Mouse (Mus musculus) heart, postnatal 14 days (tissue): ENCODE results near the gene Il16. TPM values are rescaled to one million over a fixed set of nuclear protein-coding genes. Genes with fewer than 3 reads are reported as not detected.

Experiments
- DNase-seq, 2 experiments: peaks; one replicate each; pipeline ENCODE4 v3.0.0; 2021 to 2022
- intact Hi-C: fragments of 180-260 bp; cut with DNase I; formaldehyde crosslinking; loops from one replicate; pipeline ENCODE4 v1.15.1; 2025
- total RNA-seq, 2 experiments: library from RNA; stranded (reverse); gene quantifications; 2 replicates each; pipeline ENCODE4 v1.2.3; 2021

Il16 gene
- total RNA-seq, 2 experiments from 2014 or later = 8.0 to 10.6 TPM

DNA sequence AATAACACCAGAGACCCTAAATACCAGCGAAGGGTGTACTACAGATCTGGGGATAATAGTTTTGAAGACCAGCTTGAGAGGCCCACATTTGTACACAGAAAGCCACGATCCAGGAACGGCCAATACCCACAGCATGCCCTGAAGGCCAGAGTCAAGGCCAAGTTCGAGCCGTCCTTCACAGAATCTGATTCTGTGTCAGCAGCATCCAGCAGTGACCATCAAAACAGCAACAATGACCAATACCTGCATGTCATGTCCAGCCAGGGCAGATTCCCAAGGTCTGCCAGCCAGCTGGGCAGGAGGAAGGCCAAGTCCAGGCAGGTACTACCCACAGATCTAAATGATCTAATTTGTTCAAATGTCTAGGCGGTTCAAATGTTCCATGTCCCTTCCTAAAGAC is 122.9 kb downstream of the Il16 start:
- DNase-seq = no peak
- intact Hi-C loops = no loop called here

- intact Hi-C loops = no loop called here
- DNase-seq = no peak
Measured at GRCm38 (mm10) chr7:83618709-83619108, 126.8 kb downstream of the Il16 start.

GRCm38 (mm10) chr7:83616268-83616667 is 129.3 kb downstream of the Il16 start:
- DNase-seq = no peak
- intact Hi-C loops = no loop called here

DNA sequence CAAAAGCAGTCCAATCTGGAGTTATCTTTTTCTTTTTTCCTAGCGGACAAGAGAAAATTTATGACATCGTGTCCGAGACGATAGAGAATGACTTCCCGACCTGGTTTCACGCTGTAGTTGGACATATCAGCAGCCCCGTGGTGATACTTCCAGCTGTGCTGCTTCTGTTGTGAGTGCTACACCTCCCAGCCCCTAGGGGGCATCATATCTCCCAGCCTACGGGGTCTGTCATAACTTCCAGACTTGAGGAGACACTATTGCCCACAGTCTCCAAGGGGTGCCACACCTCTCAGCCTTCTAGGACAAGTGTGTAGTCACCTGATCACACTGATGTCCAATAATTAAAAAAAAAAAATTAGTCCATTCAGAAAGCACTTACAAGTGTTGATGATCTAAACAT is 129.7 kb downstream of the Il16 start:
- intact Hi-C loops = no loop called here
- DNase-seq = no peak

- no peak for DNase-seq
- intact Hi-C loops = no loop called here
Measured at GRCm38 (mm10) chr7:83615272-83615671, 130.3 kb downstream of the Il16 start.

GRCm38 (mm10) chr7:83611886-83612285 is 133.6 kb downstream of the Il16 start:
- DNase-seq = no peak
- intact Hi-C loops = no loop called here

GRCm38 (mm10) chr7:83609891-83610290 is 135.6 kb downstream of the Il16 start:
- DNase-seq = no peak
- intact Hi-C loops = no loop called here

DNA sequence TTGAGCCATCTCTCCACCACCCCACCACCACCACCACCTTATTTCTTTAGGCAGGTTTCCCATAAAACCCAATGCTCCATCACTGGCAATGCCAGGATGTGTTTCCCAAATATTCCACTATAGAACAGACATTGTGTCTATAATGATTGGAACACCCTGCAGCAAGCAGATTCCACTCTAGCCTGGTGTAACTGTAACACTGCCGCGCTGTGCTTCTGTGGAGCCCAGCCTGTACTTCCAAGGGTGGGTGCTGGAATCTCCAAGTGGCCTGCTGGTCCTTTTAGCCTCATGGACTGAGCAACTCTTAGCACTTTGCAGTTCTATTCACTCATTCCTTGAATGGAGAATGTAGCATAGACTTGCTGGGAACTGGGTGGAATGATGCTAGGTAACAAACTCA is 138.7 kb downstream of the Il16 start:
- no peak for DNase-seq
- intact Hi-C loops = no loop called here

- intact Hi-C loops = no loop called here
- DNase-seq = no peak
Measured at GRCm38 (mm10) chr7:83604180-83604944, 141.2 kb downstream of the Il16 start.

DNA sequence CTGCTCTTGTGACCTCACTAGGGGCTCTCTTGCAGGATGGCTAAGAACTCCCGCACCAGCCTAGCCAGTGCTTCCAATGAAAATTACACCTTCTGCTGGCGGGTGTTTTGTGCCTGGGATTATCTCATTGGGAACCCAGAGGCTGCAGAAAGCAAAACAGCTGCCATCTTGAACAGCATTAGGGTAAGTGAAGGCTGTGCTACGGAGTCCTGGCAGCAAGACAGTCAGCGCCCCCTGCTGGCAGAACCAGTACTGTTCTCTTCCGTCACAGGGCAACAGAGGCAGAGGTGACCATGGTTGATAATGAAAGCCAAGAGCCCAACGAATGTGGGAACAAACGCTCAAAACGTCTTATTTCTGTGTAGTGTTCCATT is 145.6 kb downstream of the Il16 start:
- intact Hi-C loops = loop anchor here (1.0 kb wide), 1 partner anchor 32 kb away; no protein-coding TSS in a partner anchor
- peak; percentile 69 to 70 for DNase-seq

DNA sequence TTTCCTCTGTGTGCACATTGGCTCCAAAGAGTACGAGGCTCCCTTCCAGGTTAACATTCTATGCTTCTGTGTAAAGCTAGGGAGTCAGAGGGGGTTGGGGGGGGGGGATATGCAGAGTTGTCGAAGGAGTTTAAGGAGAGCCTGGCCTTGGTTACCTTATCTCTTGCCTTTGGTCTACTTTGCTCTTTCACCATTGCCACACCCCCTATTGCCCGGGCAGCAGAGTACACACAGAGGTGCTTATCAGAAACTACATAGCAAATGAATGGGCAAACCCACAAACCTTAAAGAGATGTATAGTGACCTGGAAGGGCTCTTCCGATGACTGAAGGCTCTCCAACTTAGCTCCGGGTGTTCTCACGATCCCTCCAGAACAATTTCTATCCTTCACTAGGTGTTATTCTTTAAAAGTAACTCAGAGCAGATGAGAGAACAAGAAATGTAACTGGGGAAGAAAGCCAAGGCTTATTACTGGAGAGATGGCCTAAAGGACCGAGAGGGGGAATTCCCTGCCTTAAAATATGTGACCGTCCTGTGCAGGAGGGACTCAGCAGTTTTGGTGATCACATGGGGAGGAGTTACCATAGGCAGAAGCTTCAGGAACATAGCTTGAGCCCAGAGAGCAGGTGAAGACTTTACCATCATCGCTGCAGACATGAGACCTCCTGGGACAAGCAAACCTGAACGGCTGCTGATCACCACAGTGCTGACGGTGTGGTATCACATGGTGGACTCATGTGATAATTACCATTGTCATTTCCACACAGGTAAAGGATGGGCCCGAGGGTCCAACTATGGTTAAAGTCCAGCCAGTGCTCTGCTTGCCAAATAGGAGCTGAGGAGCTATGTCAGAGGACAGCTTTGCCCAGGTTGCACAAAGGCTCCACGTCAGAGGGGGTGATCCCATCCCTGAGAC is 146.3 kb downstream of the Il16 start:
- no peak for DNase-seq
- intact Hi-C loops = no loop called here

DNA sequence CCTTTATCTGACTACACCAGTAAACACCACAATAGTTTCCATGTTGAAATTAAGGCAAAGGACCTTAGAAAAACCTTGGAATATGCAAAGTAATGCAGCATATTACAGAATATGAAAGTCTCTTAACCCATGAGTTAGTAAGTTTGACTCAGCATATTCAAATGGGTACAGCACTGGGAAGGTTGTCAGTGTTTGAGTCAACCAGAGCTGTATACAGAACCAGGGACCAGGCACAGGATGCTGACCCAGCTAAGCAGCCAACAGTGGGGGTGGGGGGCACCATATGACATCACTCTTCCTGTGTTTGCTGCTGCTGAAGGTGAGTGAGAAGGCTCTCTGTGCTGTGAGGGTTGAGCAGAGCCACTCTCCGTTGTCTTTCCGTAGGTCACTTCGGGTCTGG is 148.5 kb downstream of the Il16 start:
- intact Hi-C loops = no loop called here
- DNase-seq = no peak

- intact Hi-C loops = no loop called here
Measured at GRCm38 (mm10) chr7:83594056-83594455, 151.5 kb downstream of the Il16 start.

More at GRCm38 (mm10) chr7:83594056-83594455, 151.5 kb downstream of the Il16 start:
- DNase-seq = no peak

Other genes with a start within 250 kb of the Il16 start
- gene Tmc3, start 160.8 kb downstream of the Il16 start, total RNA-seq = under 1 TPM; 0.33 to 0.59 TPM
- 10 to 100 TPM; 17.4 to 17.9 TPM for gene Stard5, start 113.8 kb downstream of the Il16 start, total RNA-seq
- gene Cfap161, start 49.2 kb upstream of the Il16 start, total RNA-seq = under 1 TPM in 1 of 2 experiments, not detected in 1; 0.22 TPM
- gene Tlnrd1, start 138.6 kb upstream of the Il16 start, total RNA-seq = 10 to 100 TPM; 13.5 to 14.9 TPM
- 10 to 100 TPM; 41.6 to 47.7 TPM for gene Mesd, start 138.7 kb upstream of the Il16 start, total RNA-seq